Mouse (Mus musculus) c-Kit-negative CD71-positive TER-119-positive erythroid progenitor cells, embryonic 14.5 days (primary cell): Measurements from ENCODE around the gene Dad1.

ENCODE experiments used
- DNase-seq: peaks from one replicate; pipeline ENCODE4 v3.0.0-alpha.2; 2013; ENCODE audit warnings: low read depth, low spot score

Dad1 gene

DNA sequence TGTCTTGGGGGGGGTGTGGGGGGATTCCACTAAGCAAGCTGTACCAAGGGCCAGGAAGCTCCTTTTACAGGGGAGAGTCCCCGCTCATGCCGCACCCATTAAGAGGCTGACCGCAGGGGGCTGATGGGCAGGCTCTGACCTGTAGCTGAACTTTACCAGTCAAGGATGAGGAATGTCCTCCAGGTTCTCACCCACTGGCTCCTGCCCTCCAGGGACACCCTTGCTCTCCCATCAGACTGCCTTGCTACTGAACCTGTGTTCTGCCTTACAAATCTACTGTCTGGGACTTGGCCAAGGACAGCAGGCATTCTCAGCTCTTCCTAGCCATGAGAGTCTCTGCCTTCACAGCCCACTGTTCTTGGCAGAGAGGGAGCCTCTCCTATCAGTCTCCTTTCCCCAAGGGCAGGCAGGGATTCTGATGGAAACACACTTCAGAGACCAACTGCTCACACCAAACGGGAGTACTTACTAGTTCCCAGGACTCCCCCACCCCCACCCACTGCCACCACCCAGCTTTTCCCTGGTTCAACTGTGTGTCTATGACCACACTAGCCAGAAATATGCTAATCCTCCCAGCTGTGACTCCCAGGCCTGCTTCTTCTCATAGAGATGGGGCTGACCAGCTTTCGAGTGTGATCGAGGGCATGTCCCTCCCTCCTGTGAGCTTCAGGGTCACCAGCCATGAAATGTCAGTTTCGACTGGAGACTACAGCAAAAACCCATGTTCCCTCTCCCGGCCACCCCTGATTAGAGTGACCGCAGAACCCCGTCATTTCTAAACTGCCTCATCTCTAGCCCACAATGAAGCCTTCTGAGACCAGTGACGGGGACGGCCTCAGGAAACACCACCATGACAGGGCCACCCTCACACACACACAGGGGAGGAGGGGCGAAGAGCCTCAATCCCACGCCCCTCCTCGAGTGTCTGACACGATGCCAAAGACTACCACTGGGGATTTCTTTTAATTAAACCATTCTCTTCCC, 29.1 kb downstream of the Dad1 start:
- no peak for DNase-seq

DNA sequence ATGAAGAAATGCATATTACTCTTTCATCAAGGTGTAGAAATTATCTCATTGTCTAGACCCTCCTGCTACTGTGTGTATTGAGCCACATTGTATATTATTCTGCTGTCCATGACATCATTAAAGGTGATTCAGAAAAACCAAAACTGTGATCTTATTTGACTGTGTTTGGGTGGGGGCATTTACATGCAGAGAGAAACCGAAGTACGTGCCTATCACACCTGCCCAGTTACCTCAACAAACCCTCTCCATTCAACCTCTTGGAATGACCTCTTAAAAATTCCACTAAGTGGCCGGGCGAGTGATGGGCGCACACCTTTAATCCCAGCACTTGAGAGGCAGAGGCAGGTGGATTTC, 29.9 kb downstream of the Dad1 start:
- DNase-seq = no peak

DNA sequence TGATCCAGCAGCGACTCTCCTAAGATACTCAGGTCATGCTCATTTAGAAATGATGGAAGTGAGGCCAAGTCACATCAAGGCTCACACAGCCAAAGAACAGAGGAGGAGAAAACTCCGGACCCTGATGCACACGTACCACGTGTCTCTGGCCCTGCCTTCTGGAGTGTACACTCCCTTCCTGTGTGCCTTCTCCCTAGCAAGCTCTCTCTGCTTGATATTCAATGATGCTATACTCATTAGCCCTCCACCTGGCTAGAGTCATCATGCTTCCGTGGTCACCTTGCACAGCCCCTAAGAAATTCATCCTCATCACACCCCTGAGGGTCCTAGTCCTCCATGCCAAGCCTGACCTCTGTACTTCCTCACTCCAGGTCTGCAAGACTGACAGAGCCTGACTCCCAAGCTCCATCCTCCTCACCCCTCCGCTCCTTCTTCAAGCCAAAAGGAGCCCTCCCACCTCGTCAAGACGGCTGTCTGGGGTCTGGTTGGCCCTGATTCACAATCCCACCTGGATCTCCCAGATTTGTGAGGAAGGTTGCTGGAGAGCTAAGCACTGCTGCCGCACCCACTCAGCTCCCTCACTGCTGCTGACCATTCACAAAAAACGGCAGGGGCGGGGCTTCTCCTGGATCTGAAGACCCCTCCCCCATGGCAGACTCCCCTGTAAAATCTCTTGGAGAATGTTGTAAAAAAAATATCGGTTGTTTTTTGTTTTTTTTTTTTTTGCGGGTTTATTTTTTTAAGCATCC, 30.4 kb downstream of the Dad1 start:
- DNase-seq = no peak

GRCm38 (mm10) chr14:54222289-54222727, 31.6 kb downstream of the Dad1 start:
- DNase-seq = no peak

DNA sequence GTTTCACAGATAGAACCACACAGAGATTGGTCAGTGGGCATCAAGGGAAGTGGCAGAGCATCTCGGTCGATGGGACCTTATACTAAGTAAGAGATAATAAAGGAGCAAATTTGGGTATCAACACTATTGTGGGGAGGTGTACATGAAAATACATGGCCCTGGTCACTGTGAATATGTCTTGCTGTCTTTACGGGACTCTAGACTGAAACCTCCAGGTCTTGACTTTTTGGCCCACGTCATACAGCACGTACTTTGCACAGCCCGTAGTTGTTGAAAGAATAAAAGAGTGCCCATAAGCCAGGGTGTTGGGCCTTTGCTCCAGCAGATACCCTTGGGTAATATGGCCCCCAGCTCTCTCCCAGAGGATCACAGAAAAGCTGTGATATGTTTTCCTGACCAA, 32.3 kb downstream of the Dad1 start:
- DNase-seq = no peak

DNA sequence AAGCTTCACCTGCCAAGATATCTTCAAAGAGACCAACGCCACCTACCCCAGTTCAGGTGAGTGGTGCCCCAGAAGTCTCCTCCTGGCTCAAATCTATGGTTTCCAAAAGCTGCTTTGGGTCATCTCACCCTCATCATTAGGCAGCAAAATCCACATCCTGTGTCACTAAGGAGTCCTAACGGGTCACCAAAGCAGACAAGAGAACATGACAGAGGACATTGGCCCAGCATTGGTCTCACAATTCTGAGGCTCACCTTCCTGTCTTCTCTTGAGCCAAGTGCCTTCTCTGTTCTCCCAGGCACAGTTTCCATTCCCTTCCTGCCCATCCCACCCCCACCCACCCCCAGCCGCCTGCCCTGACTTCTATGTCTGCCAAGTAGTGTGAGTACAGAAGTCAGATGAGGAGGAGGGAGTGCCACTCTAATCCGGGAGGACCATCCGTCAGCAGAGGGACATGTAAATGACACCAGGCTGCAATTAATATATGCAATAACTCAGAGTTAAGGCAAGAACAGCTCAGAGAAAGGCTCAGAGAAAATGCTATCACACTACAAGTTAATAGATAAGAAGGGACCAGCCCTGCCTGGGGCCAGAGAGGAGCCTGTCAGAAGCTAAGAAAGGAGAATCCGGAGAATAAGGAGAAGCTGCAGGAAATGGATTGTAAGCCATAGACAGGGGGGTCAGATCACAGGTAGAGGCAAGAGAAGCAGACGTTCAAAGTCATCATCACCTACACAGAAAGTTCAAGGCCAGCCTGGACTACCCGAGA, 33.0 kb downstream of the Dad1 start:
- DNase-seq = no peak

DNA sequence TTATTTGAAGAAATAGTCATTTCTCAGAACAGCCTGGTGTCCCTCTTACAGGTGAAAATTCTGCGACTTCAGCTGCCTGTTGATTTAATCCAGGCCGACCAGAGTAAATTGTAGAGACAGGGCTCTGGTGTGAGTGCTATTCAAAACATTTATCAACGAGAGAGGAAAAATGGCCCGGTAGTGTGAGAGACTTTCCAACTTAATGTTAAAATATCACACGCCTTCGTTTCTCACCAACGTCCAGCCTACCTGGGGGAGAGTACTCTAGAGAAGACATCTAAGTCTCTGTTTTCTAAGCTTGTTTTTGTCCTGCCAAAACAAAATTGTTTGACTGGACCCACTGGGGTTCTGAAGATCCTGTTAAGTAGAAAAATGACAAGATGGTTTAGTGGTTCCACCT, 34.1 kb downstream of the Dad1 start:
- no peak for DNase-seq

DNA sequence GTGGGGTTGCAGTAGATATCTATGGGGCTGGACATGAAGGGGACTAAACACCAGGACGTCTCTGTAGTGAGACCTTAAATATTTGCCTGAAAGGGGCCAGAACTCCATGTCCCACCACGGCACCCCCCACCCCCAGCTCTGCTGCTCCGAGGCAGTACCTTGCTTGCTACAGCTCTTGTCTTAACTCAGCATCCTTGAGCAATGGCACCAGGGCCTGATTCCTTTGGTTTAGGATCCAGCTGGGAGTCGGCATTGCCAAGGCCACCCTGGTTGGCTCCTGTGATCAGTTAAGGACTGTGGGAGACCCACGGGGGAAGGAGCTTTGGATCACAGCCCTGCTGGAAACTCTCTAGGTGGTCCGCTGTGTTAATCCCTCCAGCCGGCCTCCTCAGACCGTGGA, 34.6 kb downstream of the Dad1 start:
- no peak for DNase-seq

- DNase-seq = no peak
Observed at GRCm38 (mm10) chr14:54218721-54219120, 35.2 kb downstream of the Dad1 start.

GRCm38 (mm10) chr14:54218233-54218632, 35.7 kb downstream of the Dad1 start:
- DNase-seq = no peak

- DNase-seq = no peak
Observed at GRCm38 (mm10) chr14:54216126-54216525, 37.8 kb downstream of the Dad1 start.

DNA sequence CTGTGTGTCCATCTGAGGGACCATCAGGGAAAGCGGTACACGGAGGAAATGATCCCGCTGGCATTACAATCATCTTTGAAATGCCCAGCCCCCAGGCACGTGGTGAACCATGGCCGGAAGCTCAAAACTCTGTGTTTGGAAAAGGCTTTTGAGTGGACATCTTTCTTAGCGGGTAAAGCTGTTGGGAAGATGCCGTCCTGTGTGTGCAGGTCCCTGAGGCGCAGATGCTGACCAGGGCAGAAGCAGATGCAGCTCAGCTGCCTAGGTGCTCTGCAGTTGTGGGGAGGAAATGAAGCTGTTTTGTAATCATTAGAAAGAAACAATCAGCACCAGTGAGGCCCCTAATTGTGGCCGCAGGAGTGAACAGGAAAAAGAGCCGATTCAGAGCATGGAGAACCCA, 39.0 kb downstream of the Dad1 start:
- no peak for DNase-seq

DNA sequence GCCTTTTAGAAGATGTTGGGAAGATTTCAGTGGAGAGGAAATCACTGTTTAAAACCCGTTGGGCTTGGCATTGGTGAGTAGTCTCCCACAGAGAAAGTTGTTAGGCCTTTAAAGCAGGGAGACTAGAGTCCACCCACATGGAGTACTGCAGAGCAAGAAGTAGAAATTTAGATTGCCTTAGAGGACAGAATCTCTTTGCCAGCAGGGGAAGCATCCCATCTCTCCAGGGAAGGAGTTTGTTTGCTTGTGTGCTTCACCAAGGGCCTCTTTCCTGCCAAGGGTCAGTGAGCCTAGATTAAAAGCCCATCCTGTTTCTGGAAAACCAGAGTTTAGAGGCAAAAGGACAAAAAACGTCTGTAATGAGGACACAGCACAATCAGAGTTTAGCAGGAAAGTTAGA, 39.4 kb downstream of the Dad1 start:
- no peak for DNase-seq

- no peak for DNase-seq
Observed at GRCm38 (mm10) chr14:54213734-54214133, 40.2 kb downstream of the Dad1 start.

DNA sequence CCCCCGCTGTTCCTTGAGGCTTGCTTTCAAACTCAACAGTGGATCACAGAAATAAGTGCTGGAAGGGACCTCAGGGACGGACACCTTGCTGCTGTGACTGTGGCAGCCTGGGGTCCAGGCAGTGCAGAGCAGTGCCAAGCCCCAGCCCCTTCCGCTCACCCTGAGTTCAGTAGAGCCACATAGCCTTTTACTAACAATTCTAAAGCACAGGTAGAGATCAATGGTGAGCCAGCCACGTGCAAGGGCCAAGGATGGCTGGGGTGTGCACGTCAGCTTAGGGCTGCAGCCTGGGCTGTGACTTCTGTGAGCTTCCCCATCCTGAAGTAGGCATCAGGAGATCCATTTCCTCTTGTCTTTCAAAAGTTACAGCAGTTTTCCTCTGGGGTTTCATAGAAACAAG, 42.1 kb downstream of the Dad1 start:
- DNase-seq = no peak

DNA sequence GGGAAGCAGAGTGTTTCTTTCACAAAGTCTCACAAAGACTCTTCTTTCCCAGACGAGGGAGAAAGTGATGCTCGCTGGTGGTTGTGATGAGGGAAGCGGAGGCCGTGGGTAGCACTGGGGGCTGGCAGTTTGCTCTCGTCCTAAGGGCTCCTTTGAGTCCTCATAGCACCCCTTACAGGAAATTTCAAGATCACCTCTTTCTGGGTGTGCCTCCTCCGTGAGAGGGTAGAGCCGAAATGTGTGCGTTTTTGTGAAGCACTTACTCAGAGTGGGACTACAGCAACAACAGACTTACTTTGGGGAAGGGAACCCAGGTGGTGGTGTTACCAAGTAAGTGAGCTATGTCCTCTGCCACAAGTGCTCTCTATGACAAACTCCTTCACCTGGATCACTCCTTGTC, 42.7 kb downstream of the Dad1 start:
- DNase-seq = no peak

GRCm38 (mm10) chr14:54210401-54210800, 43.5 kb downstream of the Dad1 start:
- DNase-seq = no peak

GRCm38 (mm10) chr14:54209932-54210331, 44.0 kb downstream of the Dad1 start:
- no peak for DNase-seq

DNA sequence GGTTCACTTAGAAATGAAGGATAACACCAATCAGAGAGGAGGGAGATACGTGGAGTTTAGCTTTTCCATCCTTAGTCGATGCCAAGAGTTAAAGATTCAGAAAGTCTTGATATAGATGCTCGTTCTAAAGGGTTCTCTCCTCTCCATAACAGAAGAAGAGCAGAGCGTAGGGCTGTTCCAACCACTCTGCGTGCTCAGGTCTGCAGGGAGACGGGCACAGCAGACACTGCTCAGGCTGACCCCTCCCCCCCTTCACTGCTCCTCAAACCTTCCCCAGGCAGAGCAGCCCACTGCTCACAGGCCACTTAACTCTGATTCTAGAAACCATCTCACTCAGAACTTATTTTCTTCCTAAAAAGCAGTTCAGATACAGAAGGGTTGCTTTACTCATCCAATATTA, 45.2 kb downstream of the Dad1 start:
- no peak for DNase-seq

DNA sequence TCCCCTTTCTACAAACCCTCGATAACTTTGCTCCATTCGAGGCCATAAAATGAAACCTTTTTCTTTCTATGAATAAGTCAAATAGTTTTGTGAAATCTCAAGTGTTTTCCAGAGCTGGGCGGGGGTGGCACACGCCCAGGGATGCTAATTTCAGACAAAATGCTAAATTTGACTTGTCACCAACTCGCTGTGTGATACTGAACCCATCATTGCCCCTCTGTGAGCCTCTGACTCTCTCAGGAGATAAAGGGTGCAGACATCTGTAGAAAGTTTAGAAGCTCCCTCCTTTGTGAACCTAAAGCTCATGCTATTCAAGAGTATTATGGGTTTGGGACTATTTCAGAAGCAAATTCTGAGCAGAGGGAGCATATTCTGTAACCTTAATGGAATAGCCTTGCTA, 46.0 kb downstream of the Dad1 start:
- DNase-seq = no peak

- no peak for DNase-seq
Observed at GRCm38 (mm10) chr14:54206750-54207550, 47.0 kb downstream of the Dad1 start.
